Mouse (Mus musculus) gastrocnemius, adult 18-20 months (tissue): ENCODE measurements around the gene 2510009E07Rik. TPM values are rescaled to one million over a fixed set of nuclear protein-coding genes. Genes with fewer than 3 reads are reported as not detected.
"Not testable (repeated sequence)": the region's sequence is repeated elsewhere in the genome, so short reads cannot be mapped to it uniquely, and the experiment has no call there.

ENCODE experiments used
- DNase-seq: peaks from one replicate; pipeline ENCODE4 v3.0.0; 2021; ENCODE audit warnings: low spot score
- total RNA-seq, 2 experiments: library from RNA; stranded (reverse); gene quantifications; 2 replicates each; pipeline ENCODE4 v1.2.3; 2021

The 2510009E07Rik gene
- total RNA-seq, 2 experiments from 2014 or later = 26.9 to 29.7 TPM

DNA sequence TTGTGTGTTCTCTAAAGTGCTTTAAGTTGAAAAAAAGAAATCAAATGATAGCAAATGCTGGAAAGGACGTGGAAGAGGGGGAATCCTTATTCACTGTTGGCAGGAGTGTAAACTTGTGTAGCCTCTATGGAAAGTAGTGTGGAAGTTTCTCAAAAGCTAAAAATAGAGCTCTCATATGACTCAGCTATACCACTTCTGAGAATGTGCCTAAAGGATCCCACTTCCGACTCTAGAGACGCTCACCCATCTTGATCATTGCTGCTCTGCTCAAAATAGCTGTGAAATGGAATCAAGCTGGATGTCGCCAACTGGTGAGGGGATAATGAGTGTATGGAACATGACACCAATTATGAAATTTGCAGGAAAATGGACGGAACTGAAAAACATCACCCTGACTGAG, 7.1 kb downstream of the 2510009E07Rik start:
- no peak for DNase-seq

DNA sequence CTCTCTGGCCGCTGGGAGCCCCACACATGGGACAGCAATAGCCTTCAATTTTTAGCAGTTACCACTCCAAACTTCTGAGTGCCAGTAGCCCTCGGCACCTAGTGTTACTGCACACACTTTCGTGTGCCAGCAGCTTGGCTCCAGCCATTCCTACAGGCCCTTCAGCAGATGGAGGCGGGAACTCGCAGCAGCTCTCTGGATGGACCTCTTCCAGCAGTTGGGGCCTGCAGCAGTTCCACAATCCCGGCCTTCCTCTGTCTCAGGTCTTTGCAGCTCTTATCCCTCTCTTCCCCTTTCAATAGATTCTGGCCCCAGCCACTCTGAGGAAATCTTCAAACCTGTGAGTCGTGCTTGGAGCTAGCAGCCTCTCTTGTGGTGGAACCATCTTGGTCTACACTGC, 17.7 kb downstream of the 2510009E07Rik start:
- no peak for DNase-seq

DNA sequence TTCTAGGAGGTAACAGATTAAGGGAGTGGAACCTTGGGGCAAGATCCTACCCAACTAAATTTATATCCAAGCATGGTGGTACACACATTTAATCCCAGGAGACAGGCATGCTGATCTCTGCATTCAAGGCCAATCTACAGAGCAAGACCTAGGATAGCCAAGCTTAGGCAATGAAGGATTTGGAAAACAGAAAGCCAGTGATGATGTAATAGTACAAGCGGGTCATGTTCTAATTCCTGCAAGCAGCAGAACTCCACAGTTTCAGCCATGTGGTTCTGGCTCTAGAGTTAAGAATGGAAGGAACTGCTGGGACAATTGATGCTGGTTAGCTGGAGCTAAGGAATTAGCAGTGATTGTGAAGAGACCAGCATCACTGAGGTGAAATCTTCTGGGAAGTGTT, 20.8 kb downstream of the 2510009E07Rik start:
- not testable (repeated sequence) for DNase-seq

DNA sequence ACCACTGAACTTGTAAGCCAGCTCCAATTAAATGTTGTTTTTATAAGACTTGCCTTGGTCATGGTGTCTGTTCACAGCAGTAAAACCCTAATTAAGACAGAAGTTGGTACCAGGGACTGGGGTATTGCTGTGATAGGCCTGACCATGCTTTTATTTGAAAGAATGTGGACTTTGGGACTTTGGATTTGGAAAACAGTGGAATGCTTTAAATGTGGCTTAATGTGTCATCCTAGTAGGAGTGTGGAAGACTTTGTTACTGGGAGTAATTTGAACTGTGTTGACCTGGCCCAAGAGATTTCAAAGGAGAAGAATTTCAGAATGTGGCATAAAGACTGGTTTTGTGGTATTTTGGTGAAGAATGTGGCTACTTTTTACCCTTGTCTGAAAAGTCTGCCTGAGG, 21.4 kb downstream of the 2510009E07Rik start:
- not testable (repeated sequence) for DNase-seq

DNA sequence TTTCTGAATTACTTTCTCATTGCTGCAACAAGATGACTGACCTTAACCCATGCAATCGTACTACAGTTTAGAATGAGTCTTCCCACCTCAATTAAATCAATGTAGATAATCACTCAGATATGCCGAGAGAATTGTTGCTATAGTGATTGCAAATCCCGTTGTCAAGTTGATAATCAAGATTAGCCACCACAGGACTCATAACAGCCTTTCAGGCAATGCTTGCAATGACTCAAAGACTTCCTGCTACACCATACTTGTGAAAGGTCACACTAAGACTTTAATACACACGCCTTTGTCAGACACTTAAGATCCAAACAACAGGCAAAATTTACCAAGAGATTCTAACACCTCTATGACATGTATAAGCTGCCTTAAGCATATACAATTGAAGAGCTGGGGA, 22.6 kb downstream of the 2510009E07Rik start:
- no peak for DNase-seq

DNA sequence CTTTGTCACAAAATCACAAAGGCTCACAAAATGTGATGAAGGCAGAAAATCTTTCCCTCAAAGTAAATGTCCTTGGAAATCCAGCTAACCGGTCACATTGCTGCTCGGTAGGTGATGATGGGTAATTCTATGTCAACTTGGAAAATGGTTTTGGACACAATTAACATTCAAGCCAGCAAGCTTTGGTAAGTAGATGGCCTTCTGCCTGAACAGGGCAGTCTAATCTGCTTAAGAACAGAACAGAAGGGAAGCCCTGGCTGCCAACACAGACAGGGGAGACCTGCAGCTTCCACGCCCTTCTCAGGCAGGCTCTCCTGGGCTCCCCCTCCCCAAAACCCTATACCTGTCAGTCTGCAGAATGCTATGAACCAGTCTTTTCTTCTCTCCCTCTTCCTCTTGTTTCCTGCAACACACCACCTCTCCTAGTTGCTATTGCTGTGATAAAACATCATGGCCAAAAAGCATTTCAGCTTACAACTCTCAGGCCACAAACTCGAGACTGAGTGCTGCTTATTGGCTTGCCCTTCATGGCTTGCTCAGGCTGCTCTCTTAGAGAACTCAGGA, 29.0 kb downstream of the 2510009E07Rik start:
- no peak for DNase-seq

DNA sequence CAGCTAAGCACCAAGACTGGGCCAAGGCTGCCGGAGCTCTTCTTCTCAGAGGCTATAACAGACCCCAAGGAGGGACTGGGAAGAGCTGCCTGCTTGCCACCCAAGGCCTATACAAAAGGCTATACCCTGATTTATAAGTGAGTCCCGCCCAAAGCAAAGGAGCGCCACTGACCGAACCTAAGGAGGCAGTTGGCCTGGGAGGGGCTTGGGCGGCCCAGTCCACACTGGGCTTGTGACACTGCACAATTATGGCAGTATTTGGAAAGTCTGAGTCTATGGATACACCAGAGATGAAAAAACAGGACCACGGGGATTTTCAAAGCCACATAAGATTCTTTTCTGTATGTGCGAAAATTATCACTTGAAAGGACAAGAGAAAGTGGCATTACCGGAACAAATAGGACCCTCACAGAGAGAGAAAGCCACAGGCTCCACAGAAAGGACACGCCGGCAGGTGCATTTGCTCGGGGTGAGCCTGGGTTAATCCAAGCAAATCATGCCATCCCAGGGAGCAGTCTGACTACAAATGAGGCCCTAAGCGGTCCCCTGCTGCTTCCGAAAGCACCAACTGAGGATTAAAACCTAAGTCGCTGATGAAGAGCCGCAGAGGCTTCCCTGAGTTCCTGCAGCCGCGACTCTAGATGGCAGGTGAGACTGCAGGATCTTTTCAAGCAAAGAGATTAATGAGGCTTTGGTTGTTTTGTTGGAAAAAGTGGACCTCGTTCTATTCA, 29.7 kb downstream of the 2510009E07Rik start:
- DNase-seq = no peak

DNA sequence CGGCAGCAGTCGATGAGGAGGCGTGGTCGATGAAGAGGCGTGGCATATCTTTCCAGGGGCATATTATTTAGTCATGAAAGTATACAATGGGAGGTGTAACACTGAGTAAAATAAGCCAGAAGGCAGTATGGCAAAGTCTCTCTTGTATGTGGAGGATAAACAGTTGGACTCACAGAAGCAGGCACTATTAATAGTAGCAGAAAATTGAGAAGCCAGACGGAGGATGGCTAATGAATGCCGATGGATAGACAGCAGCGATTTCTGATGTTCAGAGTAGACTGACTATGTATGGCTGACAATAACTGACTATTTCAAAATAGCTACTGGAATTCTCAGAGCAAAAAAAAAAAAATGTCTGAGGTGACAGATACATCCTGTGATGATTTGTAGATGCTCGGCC, 38.5 kb downstream of the 2510009E07Rik start:
- DNase-seq = no peak

DNA sequence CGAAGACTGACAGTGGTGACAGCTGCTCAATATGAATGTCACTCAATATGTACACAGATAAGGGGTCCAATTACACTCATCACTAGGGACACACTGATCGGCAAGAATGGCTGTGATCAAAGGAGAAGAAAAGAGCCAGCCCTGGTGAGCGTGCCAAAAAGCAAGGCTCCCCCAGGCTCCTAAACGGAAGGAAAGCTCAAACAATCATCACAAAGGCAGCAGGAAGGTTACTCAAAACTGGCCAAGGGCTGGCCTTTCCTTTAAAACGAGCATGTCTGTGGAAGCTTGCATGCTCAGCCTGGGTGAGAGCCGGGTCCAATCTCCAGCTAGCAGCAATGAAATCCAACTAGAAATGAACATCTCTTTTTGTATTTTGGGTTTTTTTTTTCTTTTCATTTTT, 39.2 kb downstream of the 2510009E07Rik start:
- no peak for DNase-seq

DNA sequence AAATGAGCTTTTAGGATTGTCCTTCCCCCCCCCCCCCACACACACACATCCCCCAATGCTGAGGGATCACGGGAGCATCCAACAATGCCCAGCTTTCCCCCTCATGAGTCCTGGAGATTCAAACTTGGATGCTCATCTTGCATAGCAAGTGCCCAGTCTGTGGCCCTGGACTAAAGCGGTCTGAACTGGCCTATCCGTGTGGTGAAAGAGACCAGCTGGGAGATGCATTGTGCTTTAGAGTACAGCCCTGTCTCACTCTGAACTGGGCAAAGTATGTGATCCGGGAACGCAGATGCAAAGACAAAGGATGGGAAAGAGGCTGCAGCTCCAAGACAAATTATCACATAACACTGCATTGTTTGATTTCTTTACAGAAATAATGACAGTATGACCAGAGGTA, 40.1 kb downstream of the 2510009E07Rik start:
- DNase-seq = no peak

DNA sequence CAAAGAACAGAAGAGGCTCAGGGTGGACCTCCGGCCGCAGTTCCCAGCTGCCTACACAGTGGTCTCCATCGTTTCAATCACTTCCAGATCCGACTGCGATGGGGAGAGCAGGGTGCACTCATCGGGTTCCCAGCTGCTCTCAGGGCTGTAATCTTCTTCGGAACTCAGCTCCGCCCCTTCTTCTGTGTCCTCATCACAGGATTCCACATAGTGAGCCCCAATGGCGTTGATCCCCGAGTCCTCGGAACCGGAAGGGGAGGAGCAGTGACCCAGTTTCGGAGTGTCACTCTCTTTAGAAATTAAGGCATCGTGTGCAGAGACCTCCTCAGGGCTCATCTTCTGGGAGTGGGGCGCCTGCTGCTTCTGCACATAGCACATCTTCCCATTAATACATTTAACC, 41.3 kb downstream of the 2510009E07Rik start:
- DNase-seq = no peak

DNA sequence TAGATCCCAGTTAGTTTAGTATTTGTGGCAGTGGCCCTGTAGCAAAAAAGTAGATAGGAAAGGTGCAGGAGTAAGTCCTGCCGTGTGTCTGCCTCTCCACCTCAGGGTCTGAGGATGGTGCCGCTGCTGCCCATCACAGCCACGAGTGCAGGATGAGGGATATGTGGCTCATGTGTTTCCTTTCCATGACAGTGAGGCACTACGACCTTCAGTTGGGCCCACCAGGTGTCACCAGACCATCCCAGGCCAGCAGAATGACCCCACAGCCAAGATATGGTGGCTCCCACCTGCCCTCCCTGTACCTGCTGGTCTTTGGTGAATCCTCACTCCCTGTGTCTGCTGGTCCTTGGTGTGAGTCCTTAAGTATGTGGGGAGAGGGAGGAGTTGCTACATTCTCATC, 43.3 kb downstream of the 2510009E07Rik start:
- DNase-seq = no peak

DNA sequence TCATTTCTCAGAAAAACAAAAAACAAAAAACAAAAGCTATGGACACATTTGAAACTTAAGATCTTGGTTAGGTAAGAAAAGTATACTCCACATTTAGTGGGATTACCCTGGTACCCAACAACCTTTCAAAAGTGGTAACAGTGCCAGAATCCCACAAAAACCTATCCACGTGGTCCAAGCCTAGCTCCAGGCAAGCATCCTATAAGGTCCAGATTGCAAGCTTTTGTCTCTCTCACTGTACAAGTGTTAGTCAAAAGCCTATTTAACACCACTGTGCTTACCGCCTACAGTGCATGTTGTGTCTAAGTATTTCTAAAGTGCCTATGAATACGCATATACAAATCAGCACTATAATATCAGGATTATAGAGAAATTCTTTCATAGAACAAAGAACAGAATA, 44.2 kb downstream of the 2510009E07Rik start:
- DNase-seq = no peak

DNA sequence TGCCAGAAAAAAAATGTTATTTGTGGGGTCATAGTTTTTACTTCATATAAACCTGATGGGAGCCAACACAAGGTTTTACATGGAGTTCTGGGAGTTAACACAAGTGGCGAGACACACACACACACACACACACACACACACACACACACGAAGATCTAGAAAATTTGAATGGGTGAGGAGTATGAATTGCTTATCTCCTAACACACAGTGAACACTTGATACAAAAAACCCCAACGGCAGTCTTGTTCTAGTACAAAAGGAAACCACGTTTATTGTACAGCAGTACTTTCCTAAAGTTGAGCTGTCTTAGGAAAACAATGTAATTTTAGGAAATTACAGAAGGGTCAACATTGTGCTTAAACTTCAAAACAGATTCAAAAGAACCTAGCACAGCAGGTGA, 45.7 kb downstream of the 2510009E07Rik start:
- no peak for DNase-seq

DNA sequence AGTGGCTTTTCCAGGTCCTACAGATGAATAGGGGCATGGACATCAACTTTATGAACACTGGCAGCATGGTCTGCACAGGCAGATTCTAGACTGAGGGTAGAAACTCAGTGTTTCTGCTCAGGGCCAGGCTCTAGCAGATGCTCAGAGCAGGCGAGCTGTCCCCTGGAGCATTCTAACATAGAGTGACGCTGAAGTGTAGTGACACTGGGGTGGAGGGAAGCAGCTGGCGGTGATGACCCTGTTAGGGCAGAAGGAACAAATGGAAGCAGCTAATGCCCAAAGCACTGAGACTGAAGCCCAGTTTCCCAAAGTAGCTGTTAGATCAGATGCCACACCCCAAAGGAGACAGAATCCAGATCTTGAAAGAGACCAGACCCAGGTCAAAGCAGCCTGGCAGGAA, 48.0 kb downstream of the 2510009E07Rik start:
- DNase-seq = no peak

DNA sequence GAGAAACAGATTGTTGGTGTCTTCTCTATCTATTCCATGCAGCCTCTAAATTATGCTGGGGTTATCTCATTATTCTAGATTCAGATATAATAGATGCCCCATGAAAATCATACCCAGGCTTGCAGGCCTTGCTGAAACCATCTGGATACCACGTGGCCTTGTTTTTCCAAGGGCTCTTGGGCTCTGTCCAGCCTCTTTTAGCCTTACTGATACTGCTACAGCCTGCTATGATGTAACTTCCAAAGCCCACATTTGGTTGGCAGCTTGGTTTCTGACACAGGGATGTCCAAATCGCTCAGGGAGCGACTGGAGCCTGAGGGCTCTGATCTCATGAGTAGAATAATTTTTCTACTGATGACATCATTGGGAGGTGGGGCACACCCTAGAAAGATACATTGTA, 48.5 kb downstream of the 2510009E07Rik start:
- DNase-seq = no peak

DNA sequence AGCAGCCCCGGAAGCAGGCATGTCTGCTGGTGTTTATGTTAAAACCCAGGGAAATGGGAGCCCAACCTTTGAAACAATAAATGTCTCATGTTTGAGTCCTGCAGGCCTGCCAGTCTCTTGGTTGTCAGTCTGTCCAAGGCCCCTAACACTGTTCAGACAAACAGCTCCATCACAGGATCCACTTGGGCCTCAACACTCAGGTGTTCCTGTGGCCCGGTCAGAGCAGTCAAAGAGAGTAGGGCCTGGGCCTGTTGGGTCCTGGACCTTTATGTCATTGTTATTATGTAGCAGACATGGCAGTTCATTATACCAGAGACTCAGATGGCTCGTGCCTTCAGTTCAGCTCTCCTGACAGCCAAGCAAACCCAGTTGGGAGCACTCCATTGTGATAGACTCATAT, 49.9 kb downstream of the 2510009E07Rik start:
- DNase-seq = no peak

DNA sequence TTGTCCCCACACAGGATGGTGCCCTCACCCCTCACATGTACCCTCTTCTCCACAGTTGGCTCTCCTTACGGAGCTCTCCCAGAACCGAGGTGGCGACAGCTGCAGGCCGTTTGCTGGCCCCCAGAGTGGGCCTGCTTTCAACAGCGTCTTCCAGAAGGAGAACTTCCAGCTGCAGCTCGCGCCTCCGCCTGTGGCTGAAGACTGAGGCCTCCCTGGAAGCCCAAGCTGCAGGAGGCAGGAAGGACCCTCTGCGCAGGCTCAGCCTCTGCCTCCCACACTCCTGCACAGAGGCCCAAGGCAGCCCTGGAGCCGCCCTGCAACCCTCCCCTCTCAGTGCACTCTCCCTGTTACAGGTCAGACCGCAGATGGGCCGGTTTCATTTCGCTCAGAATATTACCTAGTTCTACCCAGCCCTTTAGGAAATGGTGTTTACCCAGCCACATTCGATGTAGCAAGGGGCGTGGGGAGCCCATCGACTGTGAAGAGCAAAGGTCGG, 50.4 kb downstream of the 2510009E07Rik start:
- peak; percentile 63 for DNase-seq

DNA sequence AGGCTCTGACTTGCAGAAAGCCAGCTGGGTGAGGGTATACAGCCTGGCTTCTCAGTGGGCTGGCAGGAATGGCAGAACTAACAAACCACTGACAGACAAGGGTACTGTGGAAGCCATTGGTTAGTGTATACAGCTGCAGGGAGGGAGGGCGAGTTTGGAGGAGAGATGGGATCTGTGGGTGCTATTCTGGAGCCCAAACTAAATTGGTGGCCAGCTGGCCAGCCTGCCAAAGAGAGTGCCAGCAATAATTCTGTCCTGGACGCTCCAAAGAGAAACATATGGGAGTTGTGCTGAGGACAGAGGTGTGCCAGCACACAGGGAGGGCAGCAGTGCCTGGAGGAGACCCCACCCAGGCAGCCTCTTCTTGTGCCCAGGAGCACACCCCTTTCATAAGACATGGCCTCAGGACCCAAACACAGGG, 50.8 kb downstream of the 2510009E07Rik start:
- DNase-seq = peak; percentile 24

DNA sequence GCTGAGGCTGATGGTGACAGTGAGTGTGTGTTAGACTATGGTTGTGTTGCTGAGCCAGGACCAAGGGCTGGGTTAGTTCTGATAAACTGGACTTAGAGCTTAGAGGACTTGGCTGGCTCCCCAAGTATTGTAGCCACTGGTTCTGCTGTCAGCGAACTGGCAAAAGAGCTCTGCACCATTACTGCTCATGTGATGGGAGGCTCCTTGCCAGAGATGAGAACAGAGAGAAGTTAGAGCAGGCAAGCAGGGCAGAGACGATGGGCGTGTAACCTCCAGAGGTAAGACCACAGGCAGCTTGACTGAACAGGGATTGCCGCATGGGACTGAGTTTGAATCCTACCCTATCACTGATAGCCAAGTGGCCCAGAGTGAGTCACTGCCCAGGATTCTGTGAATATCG, 51.6 kb downstream of the 2510009E07Rik start:
- peak; percentile 55 for DNase-seq

DNA sequence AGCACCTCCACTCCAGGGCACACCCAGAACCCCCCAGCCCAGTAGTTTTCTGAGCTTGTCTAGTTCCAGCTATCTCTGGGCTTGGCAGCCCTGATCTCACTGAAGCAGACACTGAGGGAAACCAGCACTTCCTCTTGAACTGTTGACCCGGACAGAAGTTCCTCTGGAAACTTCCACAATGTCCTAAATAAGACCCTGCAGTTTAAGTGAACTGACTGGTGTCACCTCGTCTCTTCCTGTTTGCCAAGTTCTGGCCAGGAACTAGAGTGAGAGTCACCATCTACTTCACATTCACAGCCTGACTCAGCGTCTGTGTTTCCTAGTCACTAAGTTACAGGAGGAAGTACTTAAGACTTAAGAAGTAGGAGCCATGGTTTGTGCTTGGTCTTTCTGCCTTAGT, 52.5 kb downstream of the 2510009E07Rik start:
- peak; percentile 46 for DNase-seq

DNA sequence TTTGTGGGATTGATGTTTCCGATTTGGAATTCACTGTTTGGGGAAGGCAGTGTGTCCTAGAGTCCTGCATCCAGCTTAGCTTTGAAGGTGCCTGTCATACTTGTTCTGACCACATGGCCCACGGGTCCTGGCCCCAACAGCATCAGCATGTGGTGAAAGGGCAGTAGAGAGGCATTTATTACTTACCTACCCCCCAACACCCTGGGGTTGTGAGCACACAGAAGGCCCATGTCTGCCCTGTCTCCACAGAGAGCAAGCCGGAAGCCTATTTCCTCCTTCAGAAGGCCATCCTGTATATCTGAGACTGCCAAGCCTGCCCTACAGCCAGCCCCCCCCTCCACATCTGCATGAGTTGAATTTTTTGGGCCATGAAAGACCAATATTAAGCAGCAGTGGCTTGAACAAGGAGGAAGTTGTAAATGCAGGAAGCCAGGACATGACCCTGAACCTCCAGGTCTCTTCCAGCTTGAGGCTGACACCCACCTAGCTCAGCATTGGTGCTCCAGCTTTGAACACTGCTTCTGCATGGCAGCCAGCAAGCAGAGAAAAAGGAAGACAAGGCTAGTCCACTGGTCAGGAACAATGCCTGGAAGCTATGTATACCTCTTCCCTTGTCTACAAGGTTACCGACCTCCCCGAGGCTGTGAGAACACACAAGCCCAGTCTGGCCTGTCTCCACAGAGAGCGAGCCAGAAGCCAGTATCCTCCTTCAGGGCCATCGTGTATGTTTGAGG, 53.5 kb downstream of the 2510009E07Rik start:
- no peak for DNase-seq
